Mouse (Mus musculus): ENCODE data around the gene Leo1.
"Not testable (repeated sequence)": the region's sequence is repeated elsewhere in the genome, so short reads cannot be mapped to it uniquely, and the experiment has no call there.

Gene Leo1

DNA sequence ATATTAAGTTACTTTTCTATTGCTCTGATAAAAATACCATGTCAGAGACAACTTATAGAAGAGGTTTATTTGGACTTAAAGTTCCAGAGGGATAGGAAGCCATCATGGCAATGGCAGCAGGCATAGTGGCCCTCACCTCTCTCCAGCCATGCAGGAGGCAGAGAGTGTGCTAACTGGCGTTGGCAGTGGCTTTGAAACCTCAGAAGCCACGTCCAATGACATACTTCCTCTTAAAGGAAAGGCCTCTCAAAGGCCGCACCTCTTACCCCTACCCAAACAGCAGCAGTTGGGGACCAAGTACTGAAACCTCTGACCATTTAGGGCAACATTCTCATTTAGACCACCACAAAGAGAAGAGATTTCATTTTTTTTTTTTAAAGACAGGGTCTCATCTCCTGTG lies 35.9 kb downstream of the Leo1 start:
- DNase-seq: no peak

DNA sequence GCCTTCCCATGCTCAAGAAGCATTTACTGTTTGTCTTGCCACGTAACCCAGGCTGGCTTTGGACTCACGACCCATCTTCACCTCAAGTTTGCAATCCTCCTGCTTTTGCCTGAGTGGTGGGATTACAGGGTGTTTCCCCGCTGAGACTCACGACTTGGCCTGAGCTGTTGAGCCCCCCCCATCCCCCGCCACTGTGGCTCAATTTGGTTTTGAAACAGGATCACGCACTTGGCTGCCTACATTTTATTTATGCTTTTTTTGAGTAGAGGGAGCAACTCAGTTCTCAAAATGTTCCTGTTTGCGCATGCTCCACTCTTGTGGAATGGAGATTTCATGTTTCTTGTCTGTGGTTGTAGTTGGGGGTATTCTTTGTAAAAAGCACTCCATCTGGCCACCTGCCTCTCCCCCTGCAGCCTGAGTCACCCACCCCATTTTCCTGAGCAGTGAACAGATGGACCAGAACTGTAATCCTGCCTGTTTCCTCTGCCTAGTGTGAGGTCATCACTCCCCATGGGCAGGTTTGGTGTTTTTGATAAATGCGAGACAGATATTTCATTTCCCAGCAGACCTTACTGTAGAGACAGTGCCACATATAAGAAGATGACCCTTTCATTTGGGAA lies 37.9 kb downstream of the Leo1 start:
- DNase-seq: no peak

DNA sequence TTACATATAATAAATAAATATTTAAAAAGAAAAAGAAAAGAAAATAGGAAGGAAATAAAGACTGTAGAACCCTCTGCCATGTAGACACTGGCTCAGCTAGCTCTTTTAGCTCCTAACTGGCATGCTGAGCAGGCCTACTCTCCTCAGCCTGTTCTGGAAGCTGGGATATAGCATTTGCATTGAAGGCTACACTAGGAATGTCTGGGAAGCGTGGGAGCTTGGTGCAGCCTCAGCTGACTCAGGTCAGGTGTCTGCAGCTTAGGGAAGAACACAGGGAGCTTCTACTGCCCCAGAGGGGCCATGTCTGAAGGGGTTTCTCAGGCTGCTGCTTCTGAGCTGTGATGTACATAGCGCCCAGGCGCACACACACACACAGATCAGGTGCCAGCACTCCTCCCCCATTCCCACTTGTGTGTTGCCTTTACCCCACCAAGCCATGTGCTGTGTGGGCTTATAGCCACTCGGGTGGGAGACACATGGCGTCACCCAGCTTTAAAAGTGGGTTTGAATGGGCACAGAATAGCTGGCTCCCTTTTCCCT lies 39.3 kb downstream of the Leo1 start:
- DNase-seq: no peak

DNA sequence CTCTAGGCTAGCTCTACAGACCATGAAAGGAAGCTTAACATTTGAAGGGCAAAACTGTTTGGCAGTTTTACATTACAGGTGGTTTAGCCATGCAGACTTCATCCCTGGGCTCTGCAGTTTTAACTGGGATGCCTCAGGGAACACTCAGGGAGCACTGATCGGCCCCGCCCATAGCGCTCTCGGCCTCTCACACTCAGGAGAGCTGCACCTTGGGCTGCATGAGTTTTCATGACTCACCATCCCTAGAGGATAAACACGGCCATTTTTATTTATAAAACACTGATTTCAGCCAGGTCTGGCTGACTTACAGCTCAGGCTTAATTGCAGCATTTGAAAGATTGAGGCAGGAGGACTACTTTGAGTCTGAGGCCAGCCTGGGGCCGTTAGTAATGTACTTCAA lies 43.9 kb downstream of the Leo1 start:
- DNase-seq: no peak

DNA sequence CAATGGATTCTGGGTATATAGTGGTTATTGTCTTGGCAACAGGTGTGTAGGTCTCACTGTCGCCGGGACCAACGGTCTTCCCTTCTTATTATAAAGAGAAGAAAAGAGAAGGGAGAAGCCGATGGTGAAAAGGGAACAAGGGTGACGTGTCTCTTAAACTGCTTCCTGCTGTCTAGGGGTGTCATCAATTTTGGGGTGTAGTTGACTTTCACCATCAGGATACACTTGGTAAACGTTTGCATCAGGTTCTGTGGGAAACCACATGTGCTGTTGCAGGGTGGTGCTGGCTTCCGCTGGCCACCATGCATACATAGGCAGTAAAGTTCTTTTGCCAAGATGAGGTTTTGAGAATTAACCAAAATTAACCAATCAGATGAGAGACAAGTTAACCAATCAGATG lies 46.9 kb downstream of the Leo1 start:
- not testable (repeated sequence) for DNase-seq

DNA sequence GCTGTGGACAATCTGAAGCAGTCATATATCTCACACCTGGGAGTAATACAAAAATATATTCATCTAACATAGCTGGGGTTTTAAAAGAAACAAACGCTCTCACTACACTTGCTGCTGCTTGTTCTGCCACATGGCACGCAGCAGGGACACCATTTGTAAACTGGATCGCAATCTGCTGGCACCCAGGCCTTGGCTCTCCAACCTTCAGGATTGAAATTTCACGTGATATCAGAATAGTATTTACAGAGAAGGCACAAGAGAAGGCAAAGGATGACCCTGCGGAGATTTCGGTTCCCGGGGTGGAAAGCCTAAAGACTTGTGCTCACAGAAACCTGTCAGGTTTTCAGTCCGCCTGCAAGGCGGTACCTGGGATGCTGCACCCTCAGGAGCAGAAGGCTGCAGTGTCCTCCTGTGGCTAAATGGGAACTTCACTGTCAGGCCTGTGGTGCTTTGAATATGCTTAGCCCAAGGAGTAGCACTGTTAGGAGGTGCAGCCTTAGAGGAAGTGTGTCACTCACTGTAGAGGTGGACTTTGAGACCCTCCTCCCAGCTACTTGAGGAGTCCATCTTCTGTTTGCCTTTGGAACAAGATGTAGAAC lies 53.2 kb downstream of the Leo1 start:
- DNase-seq: no peak

DNA sequence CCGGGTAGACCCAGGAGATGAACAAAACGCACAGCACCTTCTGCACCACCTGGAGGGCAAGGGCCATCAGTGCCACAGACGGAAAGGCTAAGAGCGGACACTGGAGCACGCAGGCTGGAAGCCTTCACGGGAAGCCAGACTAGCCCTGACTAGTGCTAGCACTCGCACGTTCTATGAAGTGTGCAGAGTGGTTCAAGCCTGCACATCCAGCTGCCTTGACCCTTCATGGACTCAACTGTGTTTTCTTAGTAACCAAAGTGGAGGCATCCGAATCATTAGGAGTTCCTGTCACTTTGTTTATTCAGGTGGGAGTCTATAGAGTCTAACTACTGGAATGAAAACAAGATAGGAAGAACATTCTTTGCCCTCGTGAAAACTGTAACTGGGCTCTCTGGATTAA lies 54.6 kb downstream of the Leo1 start:
- DNase-seq: no peak

DNA sequence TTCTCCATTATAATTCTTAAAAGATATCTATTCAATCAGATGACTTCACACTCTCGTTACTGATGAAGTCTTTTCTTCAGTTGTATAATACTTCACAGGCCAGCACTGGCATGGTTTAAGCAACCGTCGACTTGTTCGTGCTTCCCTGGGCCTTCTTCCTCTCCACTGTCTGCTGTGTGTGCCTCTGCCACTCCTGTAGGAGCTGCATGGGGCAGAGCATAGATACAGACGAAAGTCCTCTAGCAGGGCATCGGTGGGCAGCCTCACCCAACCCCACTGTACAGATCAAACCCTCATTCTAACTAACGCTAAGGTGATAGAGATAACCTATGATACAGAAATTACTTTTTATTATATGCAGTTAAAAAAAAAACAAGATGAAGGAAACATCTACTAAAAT lies 57.2 kb downstream of the Leo1 start:
- no peak for DNase-seq

DNA sequence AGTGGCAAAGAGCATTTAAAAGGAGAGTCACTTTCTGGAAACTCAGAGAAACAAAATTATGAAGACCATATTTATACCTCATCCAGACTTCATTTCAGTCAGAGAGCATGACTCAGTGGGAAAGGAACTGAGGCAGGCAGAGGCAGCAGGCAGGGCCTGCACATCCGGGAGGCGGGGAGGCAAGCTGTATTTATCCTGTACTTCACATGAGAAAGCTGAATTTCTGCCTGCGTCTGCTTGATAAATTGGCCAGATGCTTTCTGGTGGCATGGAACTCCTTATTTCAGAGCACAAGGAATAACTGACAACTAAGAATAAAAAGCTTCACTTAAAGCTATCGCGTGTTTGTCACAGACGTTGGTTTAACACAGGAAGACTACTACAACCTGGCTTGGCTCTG lies 63.0 kb downstream of the Leo1 start:
- DNase-seq: no peak

DNA sequence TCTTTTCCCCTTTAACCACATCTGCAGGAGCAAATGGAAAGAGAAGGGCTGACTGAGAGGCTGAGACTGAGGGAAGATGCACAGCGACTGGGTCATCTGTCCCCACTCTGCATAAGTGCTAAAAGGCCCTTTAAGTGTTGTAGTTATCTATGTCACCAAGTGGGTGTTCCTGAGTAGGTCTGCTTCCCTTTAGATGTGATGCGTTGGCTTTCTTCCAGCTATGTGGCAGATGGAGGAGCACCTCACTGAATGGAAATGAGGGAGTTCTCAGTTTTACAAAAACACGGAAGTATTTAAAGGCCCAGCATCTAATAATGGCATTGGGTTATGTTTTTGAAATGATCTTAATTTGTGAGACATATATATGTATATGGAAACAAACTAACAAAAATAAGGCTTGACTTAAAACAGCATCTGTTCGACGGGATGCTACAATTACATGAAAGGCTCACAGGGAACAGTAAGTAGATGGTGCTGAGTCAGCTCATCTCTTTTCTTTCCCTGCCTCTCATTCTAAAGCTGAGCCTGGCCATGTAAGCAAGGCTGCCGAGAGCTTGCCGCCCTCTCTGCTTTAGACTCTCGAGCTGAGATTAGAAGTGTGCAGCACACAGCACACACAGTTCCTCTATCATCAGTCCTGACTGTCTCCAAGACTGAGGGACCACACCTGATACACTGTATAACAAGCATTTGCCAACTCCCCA lies 70.1 kb downstream of the Leo1 start:
- no peak for DNase-seq

DNA sequence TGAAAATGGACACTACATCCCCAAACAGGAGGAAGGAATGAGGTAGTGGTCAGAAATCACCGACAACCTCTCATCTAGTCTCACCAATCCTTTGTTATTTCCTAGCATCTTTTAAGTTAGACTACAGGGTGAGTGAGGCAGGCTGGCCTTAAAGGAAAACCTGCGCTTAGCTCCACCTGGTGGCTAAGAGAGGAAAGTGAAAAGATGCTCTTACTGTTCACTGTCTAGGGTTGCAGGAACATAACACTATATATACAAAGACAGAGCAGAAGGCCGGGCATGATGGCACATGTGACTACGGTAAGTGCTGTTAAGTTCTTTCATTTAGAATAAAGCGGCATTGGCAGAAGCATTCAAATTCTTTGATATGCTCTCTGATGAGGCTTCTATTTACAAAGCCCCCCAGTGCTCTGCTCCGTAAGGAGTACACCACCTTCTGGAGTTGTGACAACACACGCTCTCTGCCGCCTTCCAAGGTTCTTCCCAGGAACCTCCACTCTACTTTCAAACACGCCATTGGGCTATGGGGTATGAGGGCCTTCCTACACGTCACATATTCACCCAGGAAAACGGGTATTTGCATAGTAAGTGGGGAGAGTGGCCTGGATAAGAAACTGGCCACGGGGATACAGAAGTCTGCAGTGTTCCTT lies 74.3 kb downstream of the Leo1 start:
- no peak for DNase-seq

All from thymus, adult 18-20 months (tissue).